Mouse (Mus musculus) retina, adult 2 months (tissue): ENCODE data around the gene Cxcl14.

Experiments
- DNase-seq: peaks from one replicate; pipeline ENCODE4 v3.0.0-alpha.2; 2012; ENCODE audit warnings: low read depth, low spot score

The Cxcl14 gene

GRCm38 (mm10) chr13:56251924-56252619 lies 44.3 kb downstream of the Cxcl14 start, which contains the start of gene Neurog1:
TSS of gene Neurog1 (minus strand) at chr13:56252163.
- DNase-seq = no peak

- DNase-seq = no peak
Measured at GRCm38 (mm10) chr13:56251176-56251923, 45.0 kb downstream of the Cxcl14 start.

GRCm38 (mm10) chr13:56250551-56251161 lies 45.7 kb downstream of the Cxcl14 start:
- DNase-seq = no peak

- DNase-seq = no peak
Measured at GRCm38 (mm10) chr13:56249593-56250341, 46.6 kb downstream of the Cxcl14 start.

- DNase-seq = no peak
Measured at GRCm38 (mm10) chr13:56243104-56243503, 53.2 kb downstream of the Cxcl14 start.

- DNase-seq = no peak
Measured at GRCm38 (mm10) chr13:56240012-56240770, 56.2 kb downstream of the Cxcl14 start.
